Mouse (Mus musculus) forebrain, embryonic 10.5 days (tissue): Measurements from ENCODE around the gene Uba7. TPM values are rescaled to one million over a fixed set of nuclear protein-coding genes. Genes with fewer than 3 reads are reported as not detected.
"Not testable (repeated sequence)": the region's sequence is repeated elsewhere in the genome, so short reads cannot be mapped to it uniquely, and the experiment has no call there.

Experiments
- DNase-seq: peaks from one replicate; pipeline ENCODE4 v3.0.0-alpha.2; 2017; ENCODE audit warnings: low spot score; ENCODE audit errors: extremely low spot score
- H3K27ac ChIP-seq: fragments of 300-500 bp; sonication (generic); 2 replicates; pipeline ENCODE4 v1.5.1; 2016; ENCODE audit warnings: mild to moderate bottlenecking
- H3K27me3 ChIP-seq: fragments of 300-500 bp; sonication (generic); 2 replicates; pipeline ENCODE4 v1.6.1; 2016; ENCODE audit warnings: mild to moderate bottlenecking; ENCODE audit not compliant: poor library complexity, severe bottlenecking
- H3K36me3 ChIP-seq: fragments of 300-500 bp; sonication (generic); replicated peaks from 2 replicates; pipeline ENCODE4 v1.6.1; 2016; ENCODE audit warnings: mild to moderate bottlenecking, moderate library complexity
- H3K4me1 ChIP-seq: fragments of 300-500 bp; sonication (generic); 2 replicates; pipeline ENCODE4 v1.6.1; 2016
- H3K4me3 ChIP-seq: fragments of 300-500 bp; sonication (generic); 2 replicates; pipeline ENCODE4 v1.5.1; 2016; ENCODE audit warnings: mild to moderate bottlenecking, moderate library complexity
- H3K9me3 ChIP-seq: fragments of 300-500 bp; sonication (generic); 2 replicates; pipeline ENCODE4 v1.6.1; 2016; ENCODE audit warnings: mild to moderate bottlenecking, moderate library complexity
- WGBS: fragments of 180-500 bp; shearing (Covaris S2); methylation state at CpG from one replicate; pipeline ENCODE4 v1.1.7; 2016; 5-methylcytosine and 5-hydroxymethylcytosine counted together
- polyA plus RNA-seq: library from polyadenylated mRNA; unstranded; fragments of >200 nt; fragmentation: Nextera tagmentation; extraction: Ambion mirVana; gene quantifications from 2 replicates; pipeline ENCODE4 v1.2.1, GENCODE M21; 2016

Uba7 gene
- polyA plus RNA-seq, 1 experiment from 2014 or later: 10.0 TPM

DNA sequence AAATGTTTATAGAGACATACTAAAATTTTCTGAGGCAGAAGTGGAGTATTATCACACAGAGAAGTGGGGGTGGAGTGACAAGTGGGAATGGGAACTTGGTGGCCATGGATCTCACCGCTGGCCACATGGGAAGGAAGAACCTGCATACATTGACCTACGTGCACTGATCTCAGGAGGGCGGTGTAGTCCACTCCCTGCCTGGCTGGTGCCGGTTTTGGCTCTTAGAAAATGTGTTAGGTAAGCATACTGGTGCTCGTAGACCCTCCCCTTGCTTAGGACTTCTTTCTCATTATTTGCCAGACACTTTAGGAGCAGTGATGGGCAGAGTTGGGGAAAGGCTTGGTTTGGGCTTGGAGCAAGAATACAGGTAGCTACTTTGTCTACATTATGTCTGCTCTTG is 32.7 kb downstream of the Uba7 start:
- no peak overlapping the region for H3K27ac ChIP-seq
- H3K9me3 ChIP-seq: no peaks in the 10 kb centered on the region
- peaks cover 33% of the 10 kb centered on the region for H3K36me3 ChIP-seq
- H3K4me3 ChIP-seq: no peak overlapping the region
- WGBS: 94% methylated on average over 5 of the region's 5 CpGs
- peaks cover 22% of the 10 kb centered on the region for H3K4me1 ChIP-seq
- no peaks in the 10 kb centered on the region for H3K27me3 ChIP-seq
- no peak for DNase-seq

DNA sequence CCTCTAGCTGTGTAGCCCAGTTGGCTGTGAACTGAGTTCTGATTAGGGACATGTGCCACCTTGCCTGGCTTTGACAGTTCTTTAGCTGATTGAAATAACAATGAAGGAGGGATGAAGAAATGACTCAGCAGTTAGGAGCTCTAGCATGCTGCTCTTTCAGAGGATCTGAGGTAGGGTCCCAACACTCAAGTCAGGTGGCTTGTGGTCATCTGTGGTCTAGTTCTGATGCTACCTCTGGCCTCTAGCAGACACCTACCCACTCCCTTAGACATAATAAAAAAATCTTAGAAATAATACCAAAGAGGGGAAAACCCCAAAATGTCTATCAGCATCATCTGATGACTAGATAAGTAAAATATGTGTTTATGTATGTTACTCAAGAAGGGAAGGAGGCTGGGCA is 35.1 kb downstream of the Uba7 start:
- Histone ChIP-seq H3K27me3 (no peaks in the 10 kb centered on the region), H3K9me3 (no peaks in the 10 kb centered on the region), H3K36me3 (peaks cover 39% of the 10 kb centered on the region), H3K4me3 (no peak overlapping the region), H3K4me1 (no peaks in the 10 kb centered on the region), H3K27ac (no peak overlapping the region)
- DNase-seq: no peak

DNA sequence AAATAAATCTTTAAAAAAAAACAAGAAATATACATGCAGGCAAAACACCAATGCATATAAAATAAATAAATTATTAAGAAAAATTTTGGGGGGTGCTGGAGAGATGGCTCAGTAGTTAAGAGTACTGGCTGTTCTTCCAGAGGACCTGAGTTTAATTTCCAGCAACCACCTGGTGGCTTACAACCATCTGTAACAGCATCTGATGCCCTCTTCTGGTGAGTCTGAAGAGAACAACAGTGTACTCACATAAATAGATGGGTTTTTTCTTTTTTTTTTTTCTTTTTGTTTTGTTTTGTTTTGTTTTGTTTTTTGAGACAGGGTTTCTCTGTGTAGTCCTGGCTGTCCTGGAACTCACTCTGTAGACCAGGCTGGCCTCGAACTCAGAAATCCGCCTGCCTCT is 38.3 kb downstream of the Uba7 start:
- 95% methylated on average over 2 of the region's 2 CpGs for WGBS
- H3K36me3 ChIP-seq: peaks cover 53% of the 10 kb centered on the region

DNA sequence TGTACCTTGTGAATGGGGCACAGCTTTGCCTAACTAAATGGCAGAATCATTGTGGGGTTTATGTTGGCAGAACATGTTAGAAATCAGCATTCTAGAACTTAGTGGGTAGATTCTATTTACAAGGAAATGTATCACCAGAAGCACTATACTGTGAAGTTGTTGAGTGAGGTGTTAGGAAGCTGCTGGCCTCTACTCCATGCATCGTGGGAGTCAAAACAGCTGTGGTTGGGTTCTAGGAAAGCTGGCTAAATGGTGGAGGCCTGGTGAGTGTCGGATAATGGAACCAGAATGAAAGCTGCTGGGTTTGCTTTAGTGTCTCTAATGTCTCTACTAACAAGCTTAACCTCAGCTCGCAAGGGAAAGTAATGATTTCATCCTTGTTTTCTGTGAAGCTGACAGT is 41.8 kb downstream of the Uba7 start:
- DNase-seq: no peak
- no peaks in the 10 kb centered on the region for H3K27me3 ChIP-seq
- no peak overlapping the region for H3K4me3 ChIP-seq
- H3K36me3 ChIP-seq: peaks cover 49% of the 10 kb centered on the region
- no peak overlapping the region for H3K27ac ChIP-seq
- no peaks in the 10 kb centered on the region for H3K9me3 ChIP-seq
- H3K4me1 ChIP-seq: no peaks in the 10 kb centered on the region
- 87% methylated on average over 3 of the region's 3 CpGs for WGBS

More for the DNA sequence above, 38.3 kb downstream of the Uba7 start:
- DNase-seq, H3K9me3 ChIP-seq, H3K27ac ChIP-seq, H3K27me3 ChIP-seq, H3K4me3 ChIP-seq, H3K4me1 ChIP-seq: not testable (repeated sequence)

DNA sequence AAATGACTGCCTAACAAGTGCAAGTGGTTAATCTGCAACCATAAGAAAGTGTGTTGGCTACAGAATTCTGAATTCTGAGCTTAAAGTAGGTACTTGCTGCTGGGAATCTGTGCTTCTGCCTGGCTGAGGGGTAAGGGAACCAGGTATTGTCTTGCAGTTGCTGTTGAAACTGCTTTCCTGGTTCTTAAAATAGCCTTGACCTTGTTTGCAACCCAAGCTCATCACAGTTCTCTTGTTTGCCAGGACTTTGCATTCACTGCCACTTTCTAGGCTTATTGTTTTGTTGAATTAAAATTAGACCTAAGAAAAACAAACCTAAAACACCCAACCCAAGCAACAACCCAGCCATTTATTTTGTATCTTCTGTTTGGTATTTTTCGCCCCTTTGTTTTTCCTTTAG is 45.4 kb downstream of the Uba7 start:
- no peaks in the 10 kb centered on the region for H3K4me1 ChIP-seq
- no peaks in the 10 kb centered on the region for H3K27me3 ChIP-seq
- 95% methylated on average over 1 of the region's 1 CpGs for WGBS
- H3K9me3 ChIP-seq: no peaks in the 10 kb centered on the region
- peaks cover 44% of the 10 kb centered on the region for H3K36me3 ChIP-seq
- H3K27ac ChIP-seq: no peak overlapping the region
- no peak for DNase-seq
- H3K4me3 ChIP-seq: no peak overlapping the region

DNA sequence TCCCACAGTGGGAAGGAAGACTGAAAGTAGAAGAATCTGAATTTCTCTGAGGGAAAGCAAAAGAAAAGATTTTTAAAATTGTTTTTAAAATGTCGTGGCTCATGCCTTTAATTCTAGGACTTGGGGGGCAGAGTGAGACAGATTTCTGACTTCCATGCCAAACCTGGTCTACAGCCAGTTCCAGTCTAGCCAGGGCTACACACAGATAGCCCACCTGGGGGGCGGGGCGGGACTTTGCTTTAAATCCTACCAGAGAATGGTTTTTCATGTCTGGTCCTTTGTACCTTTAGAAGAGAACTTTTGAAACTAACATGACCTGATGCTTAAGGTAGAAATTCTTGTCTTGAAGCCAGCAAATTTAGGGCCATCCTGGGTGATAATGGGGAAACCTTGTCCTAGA is 47.9 kb downstream of the Uba7 start:
- Histone ChIP-seq H3K27me3 (no peaks in the 10 kb centered on the region), H3K9me3 (peaks cover 6% of the 10 kb centered on the region; the same call in 1 of the 2 replicates), H3K4me3 (no peak overlapping the region), H3K36me3 (peaks cover 56% of the 10 kb centered on the region), H3K27ac (no peak overlapping the region), H3K4me1 (no peaks in the 10 kb centered on the region)
- no peak for DNase-seq
- 90% methylated on average over 3 of the region's 3 CpGs for WGBS

DNA sequence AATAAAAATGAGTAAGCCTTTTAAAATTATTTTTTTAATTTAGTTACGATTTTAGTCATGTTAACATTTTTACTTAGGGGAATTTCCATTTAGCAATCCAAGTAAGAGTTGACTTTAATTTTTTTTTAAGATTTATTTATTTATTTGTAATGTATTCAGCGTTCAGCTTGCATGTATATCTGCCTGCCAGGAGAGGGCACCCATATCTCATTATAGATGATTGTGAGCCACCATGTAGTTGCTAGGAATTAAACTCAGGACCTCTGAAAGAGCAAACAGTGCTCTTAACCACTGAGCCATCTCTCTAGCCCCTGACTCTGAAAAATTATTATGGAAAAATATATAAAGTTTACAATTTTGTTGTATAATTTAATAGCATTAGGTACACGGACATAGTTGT is 51.3 kb downstream of the Uba7 start:
- no peak overlapping the region for H3K4me3 ChIP-seq
- no peaks in the 10 kb centered on the region for H3K27me3 ChIP-seq
- H3K27ac ChIP-seq: no peak overlapping the region
- peaks cover 6% of the 10 kb centered on the region; the same call in 1 of the 2 replicates for H3K9me3 ChIP-seq
- H3K36me3 ChIP-seq: peaks cover 74% of the 10 kb centered on the region
- H3K4me1 ChIP-seq: no peaks in the 10 kb centered on the region
- 91% methylated on average over 3 of the region's 3 CpGs for WGBS
- no peak for DNase-seq

DNA sequence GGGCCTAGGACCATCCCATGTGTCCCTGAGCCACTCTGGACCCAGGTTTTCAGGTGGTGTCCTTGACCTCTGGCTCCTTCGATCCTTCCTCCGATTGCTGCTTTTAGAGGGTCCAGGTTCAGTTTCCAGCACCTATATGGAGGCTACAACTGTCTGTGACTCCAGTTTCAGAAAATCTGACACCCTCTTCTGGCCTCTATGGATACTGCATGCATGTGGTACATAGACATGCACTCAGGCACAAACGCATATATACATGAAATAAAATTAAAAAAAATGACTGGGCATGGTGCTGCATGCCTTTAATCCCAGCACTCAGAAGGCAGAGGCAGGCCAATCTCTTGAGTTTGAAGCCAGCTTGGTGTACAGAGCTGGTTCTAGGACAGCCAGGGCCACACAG is 52.6 kb downstream of the Uba7 start:
- WGBS: 93% methylated on average over 3 of the region's 3 CpGs
- no peaks in the 10 kb centered on the region for H3K27me3 ChIP-seq
- H3K9me3 ChIP-seq: peaks cover 6% of the 10 kb centered on the region; the same call in 1 of the 2 replicates
- no peak for DNase-seq
- no peaks in the 10 kb centered on the region for H3K4me1 ChIP-seq
- no peak overlapping the region for H3K4me3 ChIP-seq
- peaks cover 87% of the 10 kb centered on the region for H3K36me3 ChIP-seq
- no peak overlapping the region for H3K27ac ChIP-seq

DNA sequence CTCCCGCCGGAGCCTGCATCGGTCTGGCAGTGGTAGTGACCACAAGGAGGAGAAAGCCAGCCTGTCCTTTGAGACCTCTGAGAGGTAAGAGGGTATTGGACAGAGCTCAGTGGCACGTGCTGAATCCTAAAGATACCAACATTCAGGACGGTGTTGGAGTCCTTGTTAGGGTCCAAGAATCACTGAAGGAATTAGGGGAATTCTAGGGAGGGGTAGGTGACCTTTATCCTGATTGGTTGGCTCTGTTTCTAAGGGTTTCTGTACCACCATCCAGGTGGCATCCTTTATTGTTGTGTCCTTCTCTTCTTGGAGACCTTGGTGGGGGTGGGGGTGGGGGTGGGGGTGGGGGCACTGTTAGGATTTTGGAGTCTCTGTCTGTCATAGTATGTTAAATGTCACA is 56.8 kb downstream of the Uba7 start:
- H3K27me3 ChIP-seq: no peaks in the 10 kb centered on the region
- H3K36me3 ChIP-seq: peaks cover 89% of the 10 kb centered on the region
- H3K9me3 ChIP-seq: peaks cover 6% of the 10 kb centered on the region; the same call in 1 of the 2 replicates
- WGBS: 92% methylated on average over 5 of the region's 5 CpGs
- H3K27ac ChIP-seq: no peak overlapping the region
- H3K4me3 ChIP-seq: no peak overlapping the region
- DNase-seq: no peak
- no peaks in the 10 kb centered on the region for H3K4me1 ChIP-seq

Other genes with a start within 250 kb of the Uba7 start
- 185 and 192 TPM in 2 replicates for gene Rbm5, start 204.5 kb upstream of the Uba7 start, polyA plus RNA-seq
- 112 and 114 TPM in 2 replicates for gene Rbm6, start 102.3 kb upstream of the Uba7 start, polyA plus RNA-seq
- 12.2 and 12.5 TPM in 2 replicates for gene Mon1a, start 87.4 kb upstream of the Uba7 start, polyA plus RNA-seq
- gene Mst1r, start 68.6 kb upstream of the Uba7 start, polyA plus RNA-seq: 0.49 and 0.60 TPM in 2 replicates
- gene Actl11, start 47.0 kb upstream of the Uba7 start, polyA plus RNA-seq: not detected in 2 replicates
- gene Camkv, start 39.8 kb upstream of the Uba7 start, polyA plus RNA-seq: 17.5 and 18.6 TPM in 2 replicates
- gene Traip, start 25.4 kb upstream of the Uba7 start, polyA plus RNA-seq: 40.8 and 46.3 TPM in 2 replicates
- 0.92 and 1.4 TPM in 2 replicates for gene Gm20661, start 7.6 kb downstream of the Uba7 start, polyA plus RNA-seq
- gene Inka1, start 10.4 kb downstream of the Uba7 start, polyA plus RNA-seq: 35.0 TPM in 2 replicates
- 1.7 and 2.7 TPM in 2 replicates for gene Cdhr4, start 17.0 kb downstream of the Uba7 start, polyA plus RNA-seq
- not detected in 2 replicates for gene Gm20662, start 20.8 kb downstream of the Uba7 start, polyA plus RNA-seq
- 50.8 and 53.0 TPM in 2 replicates for gene Ip6k1, start 27.0 kb downstream of the Uba7 start, polyA plus RNA-seq
- gene Gmppb, start 73.7 kb downstream of the Uba7 start, polyA plus RNA-seq: 25.5 and 27.9 TPM in 2 replicates
- gene Amigo3, start 77.7 kb downstream of the Uba7 start, polyA plus RNA-seq: 2.3 and 3.4 TPM in 2 replicates
- 0.73 and 0.81 TPM in 2 replicates for gene Mst1, start 104.9 kb downstream of the Uba7 start, polyA plus RNA-seq
- 32.8 and 36.2 TPM in 2 replicates for gene Rnf123, start 107.8 kb downstream of the Uba7 start, polyA plus RNA-seq
- gene Apeh, start 119.1 kb downstream of the Uba7 start, polyA plus RNA-seq: 74.1 and 79.4 TPM in 2 replicates
- 0.82 and 1.2 TPM in 2 replicates for gene Bsn, start 214.9 kb downstream of the Uba7 start, polyA plus RNA-seq